ENCODE assay signal across 8 mouse cellular contexts in genomic region chr11:106515079-106515745, GRCm38 (mm10). TPM values are rescaled to one million over a fixed set of nuclear protein-coding genes. Genes with fewer than 3 reads are reported as not detected.
DNase-seq lines count a peak whose midpoint lies in the region; ATAC-seq and TF ChIP-seq lines count a peak whose summit lies in the region.

No protein-coding gene starts in this region.

- no peak for TF ChIP-seq CTCF in gastrocnemius, adult 2 months (IDR thresholded peaks at IDR 0.05)
- no peak for TF ChIP-seq CTCF in cerebellum, adult 2 months (IDR thresholded peaks at IDR 0.05; ENCODE audit: borderline replicate concordance, insufficient read depth, low read depth, low read length)

- intact Hi-C loops in gastrocnemius, adult 2 months (cut with DNase I), result loop anchor here (10.0 kb wide), 1 partner anchor 230 kb away; no protein-coding TSS in a partner anchor

- no peak overlapping the region for H3K4me2 ChIP-seq in hindbrain, embryonic 15.5 days
- no peak overlapping the region for H3K4me2 ChIP-seq in forebrain, embryonic 14.5 days (ENCODE audit: low read length)

- H3K4me3 ChIP-seq in gastrocnemius, adult 2 months, result no peak overlapping the region
- H3K4me3 ChIP-seq in hindbrain, embryonic 15.5 days, result no peak overlapping the region
- H3K4me3 ChIP-seq in forebrain, embryonic 14.5 days (ENCODE audit: low read depth, low read length), result no peak overlapping the region
- H3K4me3 ChIP-seq in cerebellum, adult 2 months (replicated peaks; ENCODE audit: insufficient read depth, low read depth, low read length), result no peak overlapping the region

- H3K36me3 ChIP-seq in hindbrain, embryonic 15.5 days, result peaks cover 16% of the 10 kb centered on the region
- H3K36me3 ChIP-seq in forebrain, embryonic 14.5 days (ENCODE audit: control insufficient read depth, insufficient read depth, low read length), result peaks cover 12% of the 10 kb centered on the region; the same call in 1 of the 2 replicates

- H3K27ac ChIP-seq in gastrocnemius, adult 2 months, result peak overlapping the region; percentile 62
- H3K27ac ChIP-seq in hindbrain, embryonic 15.5 days (replicated peaks), result no peak overlapping the region
- H3K27ac ChIP-seq in forebrain, embryonic 14.5 days (ENCODE audit: low read depth, low read length), result no peak overlapping the region
- no peak overlapping the region for H3K27ac ChIP-seq in cerebellum, adult 2 months (ENCODE audit: insufficient read depth, low read length)

- peaks cover 13% of the 10 kb centered on the region for H3K4me1 ChIP-seq in hindbrain, embryonic 15.5 days (replicated peaks)
- H3K4me1 ChIP-seq in forebrain, embryonic 14.5 days (ENCODE audit: control insufficient read depth, insufficient read depth, low read length), result no peaks in the 10 kb centered on the region
- H3K4me1 ChIP-seq in cerebellum, adult 2 months (ENCODE audit: control insufficient read depth, insufficient read depth, low read length), result no peaks in the 10 kb centered on the region; the same call in 1 of the 2 replicates

- ATAC-seq in hindbrain, embryonic 15.5 days (ENCODE audit: low FRiP score, low read depth), result peak; percentile 42; the same call in 1 of the 2 replicates
- peak; percentile 82 for ATAC-seq in megakaryocyte-erythroid progenitor cell, adult 5-6 weeks (replicated peaks; ENCODE audit: low FRiP score, low TSS enrichment, poor library complexity, severe bottlenecking)
- ATAC-seq in forebrain, embryonic 14.5 days, result no peak

- TF ChIP-seq POLR2A in cerebellum, adult 2 months (IDR thresholded peaks at IDR 0.05; ENCODE audit: borderline replicate concordance, insufficient read depth, low read length), result no peak

- DNase-seq in gastrocnemius, adult 2 months, result no peak
- DNase-seq in gastrocnemius, adult 18-20 months (ENCODE audit: low spot score), result no peak
- DNase-seq in 416B (ENCODE audit: low read depth), result peak; percentile 73
- no peak for DNase-seq in cerebellum, adult 9-11 months
- DNase-seq in forebrain, embryonic 14.5 days (ENCODE audit: low spot score), result no peak
- no peak for DNase-seq in cerebellum, adult 2 months

- WGBS in hindbrain, embryonic 15.5 days, result 45% methylated on average over 16 of the region's 16 CpGs
- 80% methylated on average over 16 of the region's 16 CpGs for WGBS in forebrain, embryonic 14.5 days
- whole genome bisulfite sequencing in cerebellum, adult 2 months, result 50% methylated on average over 16 of the region's 16 CpGs

- no peaks in the 10 kb centered on the region for H3K27me3 ChIP-seq in hindbrain, embryonic 15.5 days
- no peaks in the 10 kb centered on the region for H3K27me3 ChIP-seq in forebrain, embryonic 14.5 days (replicated peaks; ENCODE audit: control insufficient read depth, insufficient read depth, low read length)
- H3K27me3 ChIP-seq in cerebellum, adult 2 months (ENCODE audit: control insufficient read depth, insufficient read depth, low read length), result no peaks in the 10 kb centered on the region

- no peaks in the 10 kb centered on the region for H3K9me3 ChIP-seq in hindbrain, embryonic 15.5 days
- H3K9me3 ChIP-seq in forebrain, embryonic 14.5 days (replicated peaks; ENCODE audit: control insufficient read depth, low read length), result no peaks in the 10 kb centered on the region

- H3K9ac ChIP-seq in hindbrain, embryonic 15.5 days, result no peak overlapping the region
- H3K9ac ChIP-seq in forebrain, embryonic 14.5 days (ENCODE audit: low read length), result no peak overlapping the region

RNA-seq across cellular contexts. Expression of gene Ern1, which starts 27.6 kb away (rescaled TPM):
- total RNA-seq in gastrocnemius, adult 2 months (2021), result 1 to 10 TPM; 7.3 to 9.2 TPM
- 1 to 10 TPM; 6.6 to 9.1 TPM for total RNA-seq in gastrocnemius, adult 18-20 months (2021)
- polyA plus RNA-seq in hindbrain, embryonic 15.5 days (2015; fragmentation: Nextera tagmentation; extraction: Ambion mirVana), result 4.9 and 5.0 TPM in 2 replicates
- 13.7 and 14.2 TPM in 2 replicates for total RNA-seq in megakaryocyte-erythroid progenitor cell, adult 5-6 weeks (2014; fragmentation: Nextera tagmentation)
- 7.0 and 9.8 TPM in 2 replicates for total RNA-seq in megakaryocyte-erythroid progenitor cell, adult 5-6 weeks (2017)
- 2.9 and 4.1 TPM in 2 replicates for polyA plus RNA-seq in forebrain, embryonic 14.5 days (2014; fragmentation: Nextera tagmentation; extraction: Ambion mirVana)
- 7.6 and 8.6 TPM in 2 replicates for polyA plus RNA-seq in cerebellum, adult 2 months (2012; rRNA removed)
